Mouse (Mus musculus) cerebellum, adult 2 months (tissue): ENCODE results near the gene Ccrl2.

Source experiments
- CTCF ChIP-seq: fragments of 200-500 bp; IDR thresholded peaks from 2 replicates; pipeline ENCODE4 v1.5.1; 2011; ENCODE audit warnings: low read depth, mild to moderate bottlenecking, control low read depth, low read length, moderate library complexity, borderline replicate concordance; ENCODE audit not compliant: insufficient read depth
- POLR2A ChIP-seq: fragments of 200-500 bp; IDR thresholded peaks from 2 replicates; pipeline ENCODE4 v1.6.1; 2011; ENCODE audit warnings: low read length, control low read depth, borderline replicate concordance; ENCODE audit not compliant: insufficient read depth

DNA sequence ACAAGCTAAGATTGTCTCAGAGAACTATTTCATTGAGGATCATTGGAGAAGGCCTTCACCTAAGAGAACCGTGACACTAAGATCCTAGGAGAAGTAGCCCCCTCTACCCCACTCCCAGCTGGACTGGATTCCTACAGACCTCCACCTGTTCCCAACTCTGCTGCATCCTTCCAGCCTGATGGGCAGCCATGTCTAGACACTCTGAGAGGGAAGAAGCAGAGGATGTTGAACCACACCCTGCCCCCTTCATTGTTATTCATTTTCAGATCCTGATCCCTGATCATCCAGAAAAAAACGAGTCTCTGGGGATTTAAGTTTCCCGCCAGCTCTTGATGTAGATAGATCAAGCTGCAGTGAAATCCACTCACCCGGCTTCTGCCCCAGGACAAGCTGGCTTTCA, 15.7 kb upstream of the Ccrl2 start:
- TF ChIP-seq CTCF, result no peak
- no peak for TF ChIP-seq POLR2A
